8 mouse cellular contexts compared by ENCODE assay signal in genomic region chr8:70538024-70538579, GRCm38 (mm10). TPM values are rescaled to one million over a fixed set of nuclear protein-coding genes. Genes with fewer than 3 reads are reported as not detected.
DNase-seq lines count a peak whose midpoint lies in the region; ATAC-seq and TF ChIP-seq lines count a peak whose summit lies in the region.

No protein-coding gene starts in this region.

- 13% methylated on average over 24 of the region's 24 CpGs for WGBS in intestine, embryonic 14.5 days
- WGBS in liver, embryonic 14.5 days (ENCODE audit: insufficient replicate concordance), result 18% methylated on average over 24 of the region's 24 CpGs

- peaks cover 40% of the 10 kb centered on the region for H3K36me3 ChIP-seq in intestine, embryonic 14.5 days (ENCODE audit: control insufficient read depth, insufficient read depth, low read length)
- H3K36me3 ChIP-seq in liver, embryonic 14.5 days (replicated peaks; ENCODE audit: control insufficient read depth, insufficient read depth, low read depth), result peaks cover 16% of the 10 kb centered on the region
- H3K36me3 ChIP-seq in myocyte (ENCODE audit: control insufficient read depth, insufficient read depth), result peaks cover 9% of the 10 kb centered on the region

- peak; percentile 7; the same call in 1 of the 2 replicates for ATAC-seq in intestine, embryonic 14.5 days (replicated peaks; ENCODE audit: low FRiP score, low TSS enrichment, low read depth)
- no peak for ATAC-seq in liver, embryonic 14.5 days (ENCODE audit: insufficient read depth)

- TF ChIP-seq CTCF in left cerebral cortex, adult 2 months (IDR thresholded peaks at IDR 0.05), result no peak
- TF ChIP-seq CTCF in liver, embryonic 14.5 days (IDR thresholded peaks at IDR 0.05; ENCODE audit: low read depth), result 0 out of 2 replicates have a peak, but pooled peaks have one; percentile 1

- intact Hi-C loops in left cerebral cortex, adult 2 months (cut with DNase I), result loop anchor here (2.0 kb wide), 1 partner anchor 31 kb away; the partner anchor contains the start of gene Rex1bd
- intact Hi-C loops in gastrocnemius, postnatal 14 days (cut with DNase I; ENCODE audit: low total_unique reads), result no loop called here

- peak overlapping the region; percentile 96 for H3K4me2 ChIP-seq in intestine, embryonic 14.5 days (ENCODE audit: low read length)
- H3K4me2 ChIP-seq in liver, embryonic 14.5 days (ENCODE audit: low read depth), result peak overlapping the region; percentile 97
- peak overlapping the region; percentile 100 for H3K4me2 ChIP-seq in myocyte (ENCODE audit: low read depth)

- no peaks in the 10 kb centered on the region for H3K9me3 ChIP-seq in intestine, embryonic 14.5 days (ENCODE audit: control insufficient read depth, low read length)
- no peaks in the 10 kb centered on the region for H3K9me3 ChIP-seq in liver, embryonic 14.5 days (ENCODE audit: control insufficient read depth, low read length)

- peak overlapping the region; percentile 54 for H3K9ac ChIP-seq in intestine, embryonic 14.5 days (ENCODE audit: low read length)
- H3K9ac ChIP-seq in liver, embryonic 14.5 days (replicated peaks), result peak overlapping the region; percentile 61

- H3K4me1 ChIP-seq in intestine, embryonic 14.5 days (replicated peaks; ENCODE audit: control insufficient read depth, insufficient read depth, low read length), result peaks cover 19% of the 10 kb centered on the region
- H3K4me1 ChIP-seq in liver, embryonic 14.5 days (replicated peaks; ENCODE audit: control insufficient read depth in 2 of 2, insufficient read depth in 2 of 2, low read length in 1 of 2), result peaks cover 18 to 29% of the 10 kb centered on the region in 2 experiments

- peaks cover 35% of the 10 kb centered on the region for H3K79me2 ChIP-seq in myocyte (ENCODE audit: control insufficient read depth, insufficient read depth)

- H3K27me3 ChIP-seq in intestine, embryonic 14.5 days (replicated peaks; ENCODE audit: control insufficient read depth, insufficient read depth, low read length), result no peaks in the 10 kb centered on the region
- no peaks in the 10 kb centered on the region for H3K27me3 ChIP-seq in liver, embryonic 14.5 days (ENCODE audit: control insufficient read depth, insufficient read depth, low read length)
- no peaks in the 10 kb centered on the region for H3K27me3 ChIP-seq in myocyte (ENCODE audit: control insufficient read depth, insufficient read depth, insufficient read length)

- peak overlapping the region; percentile 51 for H3ac ChIP-seq in myocyte (ENCODE audit: control insufficient read depth, insufficient read length)

- DNase-seq in left cerebral cortex, adult 2 months (ENCODE audit: extremely low spot score in 1 of 2, low spot score in 2 of 2), result no peak
- DNase-seq in left cerebral cortex, adult 11 months (ENCODE audit: low spot score), result no peak
- peak; percentile 52 for DNase-seq in cerebellum, postnatal 14 days
- peak; percentile 65 for DNase-seq in gastrocnemius, postnatal 14 days
- peak; percentile 73 for DNase-seq in intestine, embryonic 14.5 days (ENCODE audit: low spot score)
- no peak for DNase-seq in liver, embryonic 14.5 days (ENCODE audit: low read depth in 3 of 3, low spot score in 3 of 3)
- DNase-seq in thymus, postnatal 25 days, result peak; percentile 20

- no peak for TF ChIP-seq EP300 in liver, embryonic 14.5 days (IDR thresholded peaks at IDR 0.05; ENCODE audit: low read depth)

- peak overlapping the region; percentile 70 for H3K4me3 ChIP-seq in left cerebral cortex, adult 2 months
- peak overlapping the region; percentile 79 for H3K4me3 ChIP-seq in intestine, embryonic 14.5 days (ENCODE audit: low read depth, low read length)
- peak overlapping the region; percentile 67 to 88 for H3K4me3 ChIP-seq in liver, embryonic 14.5 days (ENCODE audit: insufficient read depth in 1 of 2, low read depth in 2 of 2, low read length in 2 of 2)
- H3K4me3 ChIP-seq in myocyte, result peak overlapping the region; percentile 91

- peak overlapping the region; percentile 66; the same call in 1 of the 2 replicates for H3K27ac ChIP-seq in left cerebral cortex, adult 2 months
- peak overlapping the region; percentile 94 for H3K27ac ChIP-seq in intestine, embryonic 14.5 days (ENCODE audit: low read depth)
- peak overlapping the region; percentile 77 for H3K27ac ChIP-seq in liver, embryonic 14.5 days

- peak; percentile 52 for TF ChIP-seq POLR2A in myocyte (IDR thresholded peaks at IDR 0.05; ENCODE audit: insufficient read length, low read depth)

TF ChIP-seq in myocyte, 11 proteins besides CTCF, POLR2A, EP300 and RAD21:
- TF ChIP-seq TCF3 (IDR thresholded peaks at IDR 0.05; ENCODE audit: insufficient read length, low read depth), result no peak
- peak; percentile 90 for TF ChIP-seq POLR2AphosphoS2 (IDR thresholded peaks at IDR 0.05; ENCODE audit: insufficient read length, low read depth)
TF ChIP-seq in myocyte: peak in this region for 1.

RNA-seq across cellular contexts. Expression of gene Ell, which starts 1.2 kb away (rescaled TPM):
- total RNA-seq in left cerebral cortex, adult 2 months (2021), result 10 to 100 TPM; 18.6 to 20.8 TPM
- 10 to 100 TPM in 1 of 2 experiments, 1 to 10 TPM in 1; 9.0 to 10.3 TPM for total RNA-seq in gastrocnemius, postnatal 14 days (2021)
- polyA plus RNA-seq in intestine, embryonic 14.5 days (2014; fragmentation: Nextera tagmentation; extraction: Ambion mirVana), result 16.6 and 18.5 TPM in 2 replicates
- polyA plus RNA-seq in liver, embryonic 14.5 days (2012; rRNA removed), result 8.9 and 9.6 TPM in 2 replicates
- polyA plus RNA-seq in liver, embryonic 14.5 days (2014; fragmentation: Nextera tagmentation; extraction: Ambion mirVana), result 7.7 and 9.2 TPM in 2 replicates
- polyA plus RNA-seq in myocyte (2012; fragmentation: generic; extraction: Trizol), result 12.7 TPM

RNA-seq across cellular contexts. Expression of gene Kxd1, which starts 10.3 kb away (rescaled TPM):
- total RNA-seq in left cerebral cortex, adult 2 months (2021), result 10 to 100 TPM; 39.8 to 44.4 TPM
- 10 to 100 TPM; 64.9 to 73.0 TPM for total RNA-seq in gastrocnemius, postnatal 14 days (2021)
- polyA plus RNA-seq in intestine, embryonic 14.5 days (2014; fragmentation: Nextera tagmentation; extraction: Ambion mirVana), result 71.1 and 77.6 TPM in 2 replicates
- polyA plus RNA-seq in liver, embryonic 14.5 days (2012; rRNA removed), result 28.9 and 30.8 TPM in 2 replicates
- 32.6 and 33.3 TPM in 2 replicates for polyA plus RNA-seq in liver, embryonic 14.5 days (2014; fragmentation: Nextera tagmentation; extraction: Ambion mirVana)
- polyA plus RNA-seq in myocyte (2012; fragmentation: generic; extraction: Trizol), result 73.8 TPM

RNA-seq across cellular contexts. Expression of gene Fkbp8, which starts 10.6 kb away (rescaled TPM):
- total RNA-seq in left cerebral cortex, adult 2 months (2021), result 100 to 1,000 TPM; 392 to 410 TPM
- 100 to 1,000 TPM; 116 to 117 TPM for total RNA-seq in gastrocnemius, postnatal 14 days (2021)
- 271 and 278 TPM in 2 replicates for polyA plus RNA-seq in intestine, embryonic 14.5 days (2014; fragmentation: Nextera tagmentation; extraction: Ambion mirVana)
- polyA plus RNA-seq in liver, embryonic 14.5 days (2012; rRNA removed), result 140 and 149 TPM in 2 replicates
- polyA plus RNA-seq in liver, embryonic 14.5 days (2014; fragmentation: Nextera tagmentation; extraction: Ambion mirVana), result 114 and 135 TPM in 2 replicates
- 329 TPM for polyA plus RNA-seq in myocyte (2012; fragmentation: generic; extraction: Trizol)

RNA-seq across cellular contexts. Expression of gene Uba52, which starts 27.5 kb away (rescaled TPM):
- 100 to 1,000 TPM; 788 to 861 TPM for total RNA-seq in left cerebral cortex, adult 2 months (2021)
- total RNA-seq in gastrocnemius, postnatal 14 days (2021), result 1,000 to 10,000 TPM; 1,030 to 1,066 TPM
- polyA plus RNA-seq in intestine, embryonic 14.5 days (2014; fragmentation: Nextera tagmentation; extraction: Ambion mirVana), result 1,195 and 1,247 TPM in 2 replicates
- polyA plus RNA-seq in liver, embryonic 14.5 days (2012; rRNA removed), result 553 and 870 TPM in 2 replicates
- 738 and 773 TPM in 2 replicates for polyA plus RNA-seq in liver, embryonic 14.5 days (2014; fragmentation: Nextera tagmentation; extraction: Ambion mirVana)
- 2,253 TPM for polyA plus RNA-seq in myocyte (2012; fragmentation: generic; extraction: Trizol)

RNA-seq across cellular contexts. Expression of gene Rex1bd, which starts 31.6 kb away (rescaled TPM):
- total RNA-seq in left cerebral cortex, adult 2 months (2021), result 100 to 1,000 TPM; 108 to 110 TPM
- 100 to 1,000 TPM; 118 to 122 TPM for total RNA-seq in gastrocnemius, postnatal 14 days (2021)
- 130 and 136 TPM in 2 replicates for polyA plus RNA-seq in intestine, embryonic 14.5 days (2014; fragmentation: Nextera tagmentation; extraction: Ambion mirVana)
- 55.1 and 71.6 TPM in 2 replicates for polyA plus RNA-seq in liver, embryonic 14.5 days (2012; rRNA removed)
- 72.0 and 74.2 TPM in 2 replicates for polyA plus RNA-seq in liver, embryonic 14.5 days (2014; fragmentation: Nextera tagmentation; extraction: Ambion mirVana)
- polyA plus RNA-seq in myocyte (2012; fragmentation: generic; extraction: Trizol), result 259 TPM

Comparison
In these comparisons a context has a peak if more than half of its experiments do, and no peak if none do; other contexts are left out.
1. DNase-seq: peak in cerebellum, postnatal 14 days (2 of 2), gastrocnemius, postnatal 14 days (single experiment), intestine, embryonic 14.5 days (single experiment) and thymus, postnatal 25 days (single experiment); none in left cerebral cortex, adult 2 months (0 of 2), left cerebral cortex, adult 11 months (single experiment) and liver, embryonic 14.5 days (0 of 3).
2. Peak in every context shown above with its lines, with median percentiles within 50 percentile points of each other: H3K27ac ChIP-seq, H3K4me3 ChIP-seq and H3K4me2 ChIP-seq.